Mouse (Mus musculus) spleen, postnatal 14 days (tissue): ENCODE data around the gene 1110004F10Rik.
"Not testable (repeated sequence)": the region's sequence is repeated elsewhere in the genome, so short reads cannot be mapped to it uniquely, and the experiment has no call there.

Experiments used
- DNase-seq, 2 experiments: peaks; one replicate each; pipeline ENCODE4 v3.0.0; 2021 to 2022; ENCODE audit warnings: low spot score in 2 of 2

Gene 1110004F10Rik

DNA sequence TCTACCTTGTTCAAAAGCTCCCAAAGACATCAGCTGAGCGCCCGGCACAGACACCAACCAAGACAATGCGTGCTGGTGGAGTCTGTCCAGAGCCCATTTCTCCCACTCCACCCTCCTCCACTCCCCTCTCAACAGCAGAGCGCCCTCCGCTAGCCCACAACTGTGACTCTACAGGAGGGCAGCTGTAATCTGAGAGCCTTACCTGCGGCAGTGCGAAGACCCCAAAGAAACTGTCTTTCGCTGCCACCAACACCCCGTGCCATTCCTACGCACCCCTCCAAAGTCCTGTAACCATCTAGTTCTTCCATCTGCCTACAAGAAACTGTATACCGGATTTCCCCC is at the start of gene 1110004F10Rik:
Gene 1110004F10Rik, plus strand, starts transcription at position 202 of the 342 bp plus-strand sequence.
- DNase-seq = no peak

GRCm38 (mm10) chr7:116002726-116003125 is 36.5 kb upstream of the 1110004F10Rik start:
- no peak for DNase-seq

GRCm38 (mm10) chr7:116029991-116030390 is 9.2 kb upstream of the 1110004F10Rik start:
- DNase-seq = no peak

- DNase-seq = no peak
Observed at GRCm38 (mm10) chr7:116030597-116031387, 8.4 kb upstream of the 1110004F10Rik start.

- no peak for DNase-seq
Observed at GRCm38 (mm10) chr7:116031388-116031717, 7.8 kb upstream of the 1110004F10Rik start.

- DNase-seq = peak; percentile 17 to 33
Observed at GRCm38 (mm10) chr7:116031718-116032595, 7.2 kb upstream of the 1110004F10Rik start.

- peak; percentile 41 to 68 for DNase-seq
Observed at GRCm38 (mm10) chr7:116032596-116033307, 6.4 kb upstream of the 1110004F10Rik start.

DNA sequence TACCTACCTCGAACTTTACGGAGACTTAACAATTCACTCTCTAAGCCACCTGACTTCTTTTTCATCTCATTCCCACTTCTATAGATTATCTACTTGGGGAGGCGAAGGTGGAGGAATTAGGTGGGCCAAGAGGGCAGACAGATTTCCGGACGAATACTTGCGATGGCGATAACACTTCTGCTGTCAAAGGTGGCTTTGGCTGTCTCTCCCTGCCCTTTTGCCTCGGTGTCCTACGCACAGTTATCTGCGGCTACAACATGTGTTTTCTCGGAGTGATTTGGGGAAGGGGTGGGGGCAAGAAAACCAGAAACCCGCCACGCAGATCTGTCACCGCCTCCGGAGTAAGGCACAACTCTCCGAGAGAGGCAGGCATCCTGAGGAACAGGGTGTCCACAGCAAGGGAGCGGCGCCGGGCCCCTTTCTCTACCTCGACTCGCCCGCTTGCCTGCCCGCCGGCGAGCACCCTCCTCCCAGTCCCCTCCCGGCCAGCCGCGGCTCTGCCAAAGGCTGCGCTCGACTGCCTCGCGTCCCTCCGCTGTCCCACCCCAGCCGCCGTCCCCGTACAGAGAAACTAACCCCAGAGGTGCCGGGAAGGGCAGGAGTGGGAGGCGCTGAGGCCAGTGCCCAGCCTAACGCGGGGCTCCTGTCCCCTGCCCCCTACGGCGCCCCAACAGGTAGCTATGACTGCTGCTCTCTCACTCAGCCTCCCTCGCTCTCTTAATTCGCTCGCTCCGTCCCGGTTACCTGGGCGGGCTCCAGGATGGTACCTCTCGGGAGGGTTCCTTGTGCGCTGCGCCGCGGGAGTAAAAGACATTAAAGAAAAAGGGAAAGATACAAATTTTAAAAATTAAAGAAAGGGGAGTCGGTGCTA is 5.6 kb upstream of the 1110004F10Rik start:
- DNase-seq = peak; percentile 9 to 17

- no peak for DNase-seq
Observed at GRCm38 (mm10) chr7:116034282-116034758, 4.9 kb upstream of the 1110004F10Rik start.

DNA sequence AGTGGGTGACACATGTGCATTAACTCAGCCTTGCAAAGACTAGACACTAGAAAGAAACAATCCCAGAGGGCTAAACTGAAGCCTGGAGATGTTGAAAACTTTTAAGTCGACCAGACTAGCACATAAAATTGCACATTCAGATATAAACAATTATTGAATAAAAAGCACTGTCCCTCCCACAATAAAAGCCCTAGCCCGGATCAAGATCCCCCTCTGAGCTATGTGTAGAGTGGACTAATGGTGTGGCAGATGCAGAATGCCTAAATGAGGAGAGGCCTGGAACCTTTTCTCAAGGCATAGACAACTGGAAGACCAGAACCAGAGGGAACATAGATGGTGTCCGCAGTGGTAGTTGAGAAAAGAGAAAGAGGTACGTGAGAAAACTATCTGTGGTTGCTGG is 3.7 kb upstream of the 1110004F10Rik start:
- DNase-seq = no peak

DNA sequence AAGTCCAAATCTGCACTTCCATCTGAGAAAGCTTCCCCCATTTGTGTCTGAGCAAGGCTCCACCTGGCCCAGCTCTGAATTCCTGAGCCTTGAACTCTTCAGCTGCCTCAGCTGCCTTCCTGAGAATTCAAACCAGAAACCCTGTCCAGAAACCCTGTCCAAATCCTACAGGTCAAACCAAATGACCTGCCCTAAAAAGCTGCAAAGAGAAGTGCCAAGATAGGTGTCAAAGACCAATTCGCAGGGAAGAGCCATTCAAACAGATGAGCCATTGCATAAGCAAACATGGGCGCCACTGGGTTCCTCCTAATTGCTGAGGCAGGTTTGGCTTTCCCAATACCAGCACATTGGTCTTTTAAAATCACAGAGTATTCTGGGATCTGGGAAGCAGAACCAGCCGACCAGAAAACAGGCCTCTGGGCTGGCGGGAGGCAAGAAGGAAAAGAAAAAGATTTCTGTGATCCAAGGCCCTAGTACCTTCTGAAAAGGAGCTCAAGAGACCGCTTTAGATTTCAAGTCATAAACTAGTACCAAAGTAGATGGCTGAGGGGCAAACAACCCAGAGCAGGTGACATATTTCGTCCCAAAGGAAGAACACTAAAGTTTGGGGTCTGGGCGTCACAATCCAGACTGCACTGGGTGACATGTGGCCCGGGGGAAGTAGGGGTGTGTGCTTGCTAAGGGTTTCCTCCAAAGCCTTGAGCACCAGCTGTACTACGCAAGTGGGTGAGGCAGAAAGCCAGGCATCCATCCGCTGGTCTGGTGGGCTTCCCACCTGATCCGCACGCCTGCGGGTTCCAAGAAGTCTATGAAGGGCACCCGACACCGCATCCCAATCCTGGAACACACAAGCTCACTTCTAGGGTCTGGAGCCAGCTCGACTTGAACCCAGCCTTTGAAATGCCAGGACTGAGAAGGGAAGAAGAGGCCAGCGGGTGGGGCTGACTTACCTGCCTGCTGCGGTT is 2.3 kb upstream of the 1110004F10Rik start:
- DNase-seq = no peak

GRCm38 (mm10) chr7:116038024-116038423 is 1.2 kb upstream of the 1110004F10Rik start:
- no peak for DNase-seq

DNA sequence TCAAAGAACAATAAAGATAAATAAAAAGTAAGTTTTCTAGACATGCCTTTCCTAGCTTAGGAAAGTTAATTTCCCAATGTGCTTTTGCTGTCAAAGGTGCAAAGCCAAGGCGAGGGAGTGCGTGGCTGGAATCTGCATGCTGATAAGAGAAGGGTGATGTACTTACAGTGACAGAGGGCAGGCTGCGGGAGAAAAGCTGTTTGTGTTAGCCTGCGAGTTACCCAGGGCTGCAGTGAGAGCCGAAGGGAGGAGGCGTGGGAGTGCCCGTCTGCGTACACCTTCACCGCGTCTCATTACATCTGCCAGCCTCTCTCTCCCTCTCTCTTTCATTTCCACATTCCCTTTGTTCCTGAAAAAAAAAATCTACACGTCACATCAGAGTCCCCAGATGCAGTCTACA is 686 bp upstream of the 1110004F10Rik start, which contains the start of gene Sox6:
Gene Sox6, minus strand, starts transcription at position 286 of the 400 bp plus-strand sequence.
- DNase-seq = no peak

GRCm38 (mm10) chr7:116039538-116040466 is 605 bp downstream of the 1110004F10Rik start:
- DNase-seq = peak; percentile 54 to 61

DNA sequence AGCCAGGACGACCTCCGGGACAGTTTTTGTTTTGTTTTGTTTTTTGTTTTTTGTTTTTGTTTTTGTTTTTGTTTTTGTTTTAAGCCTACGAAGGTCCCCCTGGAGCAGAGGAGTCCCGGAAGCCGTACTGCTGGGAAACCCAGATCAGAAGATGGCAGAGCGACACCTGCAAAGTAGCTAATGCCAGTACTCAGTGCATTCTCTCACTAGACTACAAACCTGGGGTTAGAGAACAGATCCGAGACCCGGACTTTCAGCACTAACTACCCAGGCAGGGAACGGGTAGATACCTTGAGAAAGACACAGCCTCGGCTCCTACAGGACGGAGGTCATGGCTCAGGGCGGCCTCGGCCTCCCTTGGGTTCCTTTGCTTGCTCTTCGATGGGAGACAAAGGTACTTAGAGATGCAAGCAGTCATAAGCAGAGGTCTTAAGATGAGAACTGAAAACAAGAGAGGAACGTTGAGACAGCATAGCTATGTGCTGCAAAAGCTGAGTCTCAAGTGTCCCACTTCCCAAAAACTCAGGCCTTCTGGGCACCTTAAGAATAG is 1.3 kb downstream of the 1110004F10Rik start:
- no peak for DNase-seq

DNA sequence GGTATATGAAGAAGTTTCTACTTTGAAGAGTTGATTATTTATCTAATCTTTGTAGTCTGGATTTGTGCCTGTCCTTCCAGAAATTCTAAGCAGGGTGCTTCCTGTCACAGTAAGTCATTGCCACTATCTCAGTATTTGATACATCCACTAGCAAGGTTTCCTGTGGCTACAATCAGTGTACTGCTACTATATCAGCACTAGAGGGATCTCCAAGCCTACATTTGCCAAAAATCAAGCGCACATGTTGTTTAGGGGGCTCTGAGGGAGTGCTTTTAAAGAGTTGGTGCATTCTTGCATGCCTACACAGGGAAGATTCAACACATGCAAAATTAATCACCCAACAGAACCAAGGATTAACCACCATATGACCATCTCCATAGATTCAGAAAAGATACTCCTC is 21.5 kb downstream of the 1110004F10Rik start:
- DNase-seq = no peak

DNA sequence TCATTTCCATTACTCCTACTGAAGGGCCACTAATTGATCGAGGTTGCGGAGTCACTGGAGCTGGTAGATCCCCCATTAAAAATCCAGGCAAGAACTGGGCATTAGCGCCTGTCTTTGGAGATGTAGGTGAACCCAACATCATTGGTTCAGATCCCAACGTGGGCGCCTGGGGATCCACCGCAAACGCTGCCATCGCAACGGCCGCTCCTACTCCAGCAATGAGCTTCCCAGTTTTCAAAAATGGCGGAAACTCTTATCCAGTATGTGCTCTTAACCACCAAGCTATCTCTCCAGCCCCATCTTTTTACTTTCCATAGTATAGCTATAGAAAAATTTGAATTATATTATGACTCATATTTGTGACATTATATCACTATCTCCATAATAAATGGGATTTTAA is 45.2 kb downstream of the 1110004F10Rik start, which contains the start of gene Gm4353:
Gene Gm4353, minus strand, starts transcription at position 270 of the 400 bp plus-strand sequence.
- DNase-seq = not testable (repeated sequence)
